Mouse (Mus musculus): ENCODE measurements at regions not wholly inside any gene's neighbourhood (a gene's known extent, or its start where the extent isn't known, plus 50 kb on each side); places are given as distances from the start of the nearest gene placed in this dataset.

GRCm38 (mm10) chr10:99531104-99531503 is 228.4 kb downstream of the Csl start:
- DNase-seq (ENCODE audit: low read depth, low spot score) = no peak
- Histone ChIP-seq H3K4me1 (ENCODE audit: control insufficient read depth in 1 of 2, insufficient read depth in 2 of 2, low read length in 2 of 2) (no peaks in the 10 kb centered on the region), H3K27me3 (ENCODE audit: control insufficient read depth in 1 of 2, insufficient read depth in 2 of 2, low read length in 2 of 2) (no peaks in the 10 kb centered on the region), H3K36me3 (ENCODE audit: control insufficient read depth in 1 of 2, insufficient read depth in 2 of 2, low read length in 2 of 2) (no peaks in the 10 kb centered on the region), H3K27ac (ENCODE audit: control insufficient read depth, low read depth, low read length) (no peak overlapping the region), H3K79me2 (ENCODE audit: control insufficient read depth, insufficient read depth, low read length, poor library complexity) (no peaks in the 10 kb centered on the region), H3K4me3 (ENCODE audit: control insufficient read depth in 1 of 2, insufficient read depth in 1 of 2, low read depth in 2 of 2, low read length in 2 of 2) (no peak overlapping the region), H3K9me3 (replicated peaks; ENCODE audit: insufficient read depth, low read length) (no peaks in the 10 kb centered on the region), H3K9ac (ENCODE audit: control insufficient read depth, low read depth, low read length, poor library complexity, severe bottlenecking) (no peak overlapping the region)
- TF ChIP-seq HCFC1 (IDR thresholded peaks at IDR 0.05; ENCODE audit: low read depth, low read length) = no peak
- TF ChIP-seq MAX (IDR thresholded peaks at IDR 0.05; ENCODE audit: low read length) = no peak
- TF ChIP-seq MEF2A (IDR thresholded peaks at IDR 0.05; ENCODE audit: extremely low read depth, insufficient replicate concordance, low read depth, low read length, poor library complexity, severe bottlenecking) = no peak

DNA sequence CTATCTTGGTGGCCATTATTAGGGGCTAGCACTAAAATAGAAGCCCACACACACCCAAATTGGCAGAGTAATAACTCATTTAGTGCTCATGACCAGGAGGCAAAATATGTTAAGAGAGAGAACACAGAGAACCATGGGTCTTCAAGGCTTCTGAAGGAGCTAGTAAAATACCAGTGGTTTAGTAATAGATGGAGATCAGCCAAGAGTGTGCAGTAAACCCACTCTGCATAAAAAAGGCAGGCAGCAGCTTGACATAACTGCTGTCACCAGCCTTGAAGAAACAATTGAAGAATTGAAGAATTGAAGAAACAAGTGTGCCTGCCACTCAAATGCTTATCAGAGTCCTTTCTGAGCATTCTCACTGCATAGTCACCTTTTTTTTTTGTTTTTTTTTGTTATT is 227.9 kb downstream of the Csl start:
- Histone ChIP-seq H3K9ac (ENCODE audit: control insufficient read depth, low read depth, low read length, poor library complexity, severe bottlenecking) (no peak overlapping the region), H3K79me2 (ENCODE audit: control insufficient read depth, insufficient read depth, low read length, poor library complexity) (no peaks in the 10 kb centered on the region), H3K9me3 (replicated peaks; ENCODE audit: insufficient read depth, low read length) (no peaks in the 10 kb centered on the region), H3K4me1 (ENCODE audit: control insufficient read depth in 1 of 2, insufficient read depth in 2 of 2, low read length in 2 of 2) (no peaks in the 10 kb centered on the region), H3K27me3 (ENCODE audit: control insufficient read depth in 1 of 2, insufficient read depth in 2 of 2, low read length in 2 of 2) (no peaks in the 10 kb centered on the region), H3K36me3 (ENCODE audit: control insufficient read depth in 1 of 2, insufficient read depth in 2 of 2, low read length in 2 of 2) (no peaks in the 10 kb centered on the region), H3K4me3 (ENCODE audit: control insufficient read depth in 1 of 2, insufficient read depth in 1 of 2, low read depth in 2 of 2, low read length in 2 of 2) (no peak overlapping the region), H3K27ac (ENCODE audit: control insufficient read depth, low read depth, low read length) (no peak overlapping the region)
- no peak for DNase-seq (ENCODE audit: low read depth, low spot score)
- TF ChIP-seq E2F4 (IDR thresholded peaks at IDR 0.05; ENCODE audit: borderline replicate concordance, low read depth, low read length) = no peak
- no peak for TF ChIP-seq HCFC1 (IDR thresholded peaks at IDR 0.05; ENCODE audit: low read depth, low read length)
- no peak for TF ChIP-seq CTCF (IDR thresholded peaks at IDR 0.05 in 2 of 3, conservative IDR thresholded peaks at IDR 0.05 in 1 of 3; ENCODE audit: control insufficient read depth in 1 of 3, insufficient read depth in 1 of 3, low read depth in 2 of 3, low read length in 3 of 3, poor library complexity in 1 of 3, severe bottlenecking in 1 of 3)
- no peak for TF ChIP-seq GATA1 (IDR thresholded peaks at IDR 0.05; ENCODE audit: low read depth, low read length)
- no peak for TF ChIP-seq ZC3H11A (IDR thresholded peaks at IDR 0.05; ENCODE audit: low read depth, low read length)
- TF ChIP-seq RAD21 (IDR thresholded peaks at IDR 0.05; ENCODE audit: low read depth, low read length) = no peak
- no peak for TF ChIP-seq NRF1 (IDR thresholded peaks at IDR 0.05; ENCODE audit: insufficient read depth, low read depth, low read length, poor library complexity, severe bottlenecking)
- no peak for TF ChIP-seq RCOR1 (IDR thresholded peaks at IDR 0.05; ENCODE audit: low read depth, low read length)
- TF ChIP-seq USF2 (IDR thresholded peaks at IDR 0.05; ENCODE audit: borderline replicate concordance in 1 of 2, insufficient read depth in 1 of 2, low read depth in 1 of 2, low read length in 2 of 2) = no peak
- no peak for TF ChIP-seq TBP (IDR thresholded peaks at IDR 0.05; ENCODE audit: low read depth, low read length)
- no peak for TF ChIP-seq TCF12 (IDR thresholded peaks at IDR 0.05; ENCODE audit: low read depth, low read length)
- no peak for TF ChIP-seq MAX (IDR thresholded peaks at IDR 0.05; ENCODE audit: low read length)

- DNase-seq (ENCODE audit: low read depth, low spot score) = no peak
- Histone ChIP-seq H3K27ac (ENCODE audit: control insufficient read depth, low read depth, low read length) (no peak overlapping the region), H3K9me3 (replicated peaks; ENCODE audit: insufficient read depth, low read length) (no peaks in the 10 kb centered on the region), H3K27me3 (ENCODE audit: control insufficient read depth in 1 of 2, insufficient read depth in 2 of 2, low read length in 2 of 2) (no peaks in the 10 kb centered on the region), H3K79me2 (ENCODE audit: control insufficient read depth, insufficient read depth, low read length, poor library complexity) (no peaks in the 10 kb centered on the region), H3K4me1 (ENCODE audit: control insufficient read depth in 1 of 2, insufficient read depth in 2 of 2, low read length in 2 of 2) (no peaks in the 10 kb centered on the region), H3K36me3 (ENCODE audit: control insufficient read depth in 1 of 2, insufficient read depth in 2 of 2, low read length in 2 of 2) (no peaks in the 10 kb centered on the region), H3K4me3 (ENCODE audit: control insufficient read depth in 1 of 2, insufficient read depth in 1 of 2, low read depth in 2 of 2, low read length in 2 of 2) (no peak overlapping the region), H3K9ac (ENCODE audit: control insufficient read depth, low read depth, low read length, poor library complexity, severe bottlenecking) (no peak overlapping the region)
- TF ChIP-seq POLR2AphosphoS2 (IDR thresholded peaks at IDR 0.05; ENCODE audit: low read length) = no peak
- TF ChIP-seq BHLHE40 (IDR thresholded peaks at IDR 0.05; ENCODE audit: borderline replicate concordance, low read depth, low read length) = no peak
- no peak for TF ChIP-seq RAD21 (IDR thresholded peaks at IDR 0.05; ENCODE audit: low read depth, low read length)
- TF ChIP-seq ZKSCAN1 (IDR thresholded peaks at IDR 0.05; ENCODE audit: low read depth, low read length) = no peak
- no peak for TF ChIP-seq MAFK (IDR thresholded peaks at IDR 0.05; ENCODE audit: borderline replicate concordance, low read depth, low read length)
- no peak for TF ChIP-seq POLR2AphosphoS5 (IDR thresholded peaks at IDR 0.05; ENCODE audit: borderline replicate concordance, low read depth, low read length)
- no peak for TF ChIP-seq ELF1 (IDR thresholded peaks at IDR 0.05; ENCODE audit: low read depth, low read length)
- no peak for TF ChIP-seq SMC3 (IDR thresholded peaks at IDR 0.05; ENCODE audit: low read depth, low read length)
- TF ChIP-seq MAZ (IDR thresholded peaks at IDR 0.05; ENCODE audit: low read depth, low read length) = no peak
- TF ChIP-seq RCOR1 (IDR thresholded peaks at IDR 0.05; ENCODE audit: low read depth, low read length) = no peak
- TF ChIP-seq TBP (IDR thresholded peaks at IDR 0.05; ENCODE audit: low read depth, low read length) = no peak
- TF ChIP-seq ZMIZ1 (IDR thresholded peaks at IDR 0.05; ENCODE audit: low read depth, low read length) = no peak
- TF ChIP-seq MYC (IDR thresholded peaks at IDR 0.05; ENCODE audit: low read depth, low read length) = no peak
- no peak for TF ChIP-seq TAL1 (IDR thresholded peaks at IDR 0.05; ENCODE audit: low read length)
- no peak for TF ChIP-seq USF2 (IDR thresholded peaks at IDR 0.05; ENCODE audit: borderline replicate concordance in 1 of 2, insufficient read depth in 1 of 2, low read depth in 1 of 2, low read length in 2 of 2)
- TF ChIP-seq ETS1 (IDR thresholded peaks at IDR 0.05; ENCODE audit: low read depth, low read length) = no peak
Observed at GRCm38 (mm10) chr10:99531992-99532391, 227.5 kb downstream of the Csl start.

Data from MEL (cell line).